Mouse (Mus musculus) kidney, embryonic 16.5 days (tissue): ENCODE results near the gene Cspg4. TPM values are rescaled to one million over a fixed set of nuclear protein-coding genes. Genes with fewer than 3 reads are reported as not detected.

ENCODE experiments used
- ATAC-seq: fragments of 200-750 bp; cut with Nextera tagmentation; 2 replicates; pipeline ENCODE4 v1.8.0; 2017; ENCODE audit warnings: moderate TSS enrichment; ENCODE audit not compliant: low FRiP score, low TSS enrichment
- H3K27ac ChIP-seq: fragments of 300-500 bp; sonication (generic); 2 replicates; pipeline ENCODE4 v1.5.1; 2014; ENCODE audit warnings: low read length
- H3K27me3 ChIP-seq: fragments of 300-500 bp; sonication (generic); 2 replicates; pipeline ENCODE4 v1.6.1; 2014; ENCODE audit warnings: low read length, control low read depth, mixed read lengths; ENCODE audit not compliant: insufficient read depth
- H3K36me3 ChIP-seq: fragments of 300-500 bp; sonication (generic); 2 replicates; pipeline ENCODE4 v1.6.1; 2014; ENCODE audit warnings: low read length, control low read depth, mixed read lengths; ENCODE audit not compliant: insufficient read depth
- H3K4me1 ChIP-seq: fragments of 300-500 bp; sonication (generic); 2 replicates; pipeline ENCODE4 v1.6.1; 2014; ENCODE audit warnings: low read length, control low read depth, mixed read lengths; ENCODE audit not compliant: insufficient read depth
- H3K4me2 ChIP-seq: fragments of 300-500 bp; sonication (generic); replicated peaks from 2 replicates; pipeline ENCODE4 v1.6.1; 2014; ENCODE audit warnings: low read depth, low read length
- H3K4me3 ChIP-seq: fragments of 300-500 bp; sonication (generic); 2 replicates; pipeline ENCODE4 v1.5.1; 2014; ENCODE audit warnings: mild to moderate bottlenecking, low read length
- H3K9ac ChIP-seq: fragments of 300-500 bp; sonication (generic); replicated peaks from 2 replicates; pipeline ENCODE4 v1.6.1; 2014; ENCODE audit warnings: low read length
- H3K9me3 ChIP-seq: fragments of 300-500 bp; sonication (generic); 2 replicates; pipeline ENCODE4 v1.6.1; 2016; ENCODE audit warnings: low read length, control low read depth
- WGBS: fragments of 180-500 bp; shearing (Covaris S2); extraction: QIAGEN DNeasy Blood & Tissue Kit; methylation state at CpG from one replicate; pipeline ENCODE4 v1.1.7; 2014; 5-methylcytosine and 5-hydroxymethylcytosine counted together
- polyA plus RNA-seq: library from polyadenylated mRNA; unstranded; fragments of >200 nt; fragmentation: Nextera tagmentation; extraction: Ambion mirVana; gene quantifications from 2 replicates; pipeline ENCODE4 v1.2.1, GENCODE M21; 2015

The Cspg4 gene
- polyA plus RNA-seq, 1 experiment from 2014 or later = 32.6 TPM

GRCm38 (mm10) chr9:56915695-56916410 lies 51.0 kb downstream of the Cspg4 start:
- WGBS = 70% methylated on average over 5 of the region's 5 CpGs
- Histone ChIP-seq H3K4me2 (no peak overlapping the region), H3K27ac (no peak overlapping the region), H3K9ac (no peak overlapping the region), H3K36me3 (peaks cover 39% of the 10 kb centered on the region), H3K27me3 (no peaks in the 10 kb centered on the region), H3K9me3 (no peaks in the 10 kb centered on the region), H3K4me3 (no peak overlapping the region), H3K4me1 (no peaks in the 10 kb centered on the region)
- ATAC-seq = no peak

- WGBS = 51% methylated on average over 2 of the region's 2 CpGs
- Histone ChIP-seq H3K27ac (no peak overlapping the region), H3K4me3 (no peak overlapping the region), H3K4me2 (no peak overlapping the region), H3K9ac (no peak overlapping the region), H3K27me3 (no peaks in the 10 kb centered on the region), H3K36me3 (peaks cover 48% of the 10 kb centered on the region), H3K9me3 (peaks cover 6% of the 10 kb centered on the region; the same call in 1 of the 2 replicates), H3K4me1 (no peaks in the 10 kb centered on the region)
- ATAC-seq = no peak
Observed at GRCm38 (mm10) chr9:56917131-56917530, 52.3 kb downstream of the Cspg4 start.

GRCm38 (mm10) chr9:56918466-56918865 lies 53.6 kb downstream of the Cspg4 start:
- no peak for ATAC-seq
- Histone ChIP-seq H3K9ac (no peak overlapping the region), H3K27ac (no peak overlapping the region), H3K4me1 (peaks cover 9% of the 10 kb centered on the region), H3K36me3 (peaks cover 51% of the 10 kb centered on the region), H3K4me2 (no peak overlapping the region), H3K9me3 (peaks cover 6% of the 10 kb centered on the region; the same call in 1 of the 2 replicates), H3K4me3 (no peak overlapping the region), H3K27me3 (no peaks in the 10 kb centered on the region)
- 97% methylated on average over 13 of the region's 13 CpGs for WGBS

GRCm38 (mm10) chr9:56922746-56923145 lies 57.9 kb downstream of the Cspg4 start:
- Histone ChIP-seq H3K4me3 (no peak overlapping the region), H3K4me2 (peak overlapping the region; percentile 90; the same call in 1 of the 2 replicates)
- WGBS = 93% methylated on average over 4 of the region's 4 CpGs

GRCm38 (mm10) chr9:56923841-56924650 lies 59.2 kb downstream of the Cspg4 start:
- Histone ChIP-seq H3K9me3 (peaks cover 6% of the 10 kb centered on the region; the same call in 1 of the 2 replicates), H3K4me3 (peak overlapping the region; percentile 43), H3K4me2 (peak overlapping the region; percentile 90), H3K27ac (peak overlapping the region; percentile 74), H3K4me1 (peaks cover 51% of the 10 kb centered on the region), H3K36me3 (peaks cover 18% of the 10 kb centered on the region), H3K27me3 (no peaks in the 10 kb centered on the region), H3K9ac (peak overlapping the region; percentile 60)
- ATAC-seq = no peak
- WGBS = 42% methylated on average over 8 of the region's 8 CpGs

More at GRCm38 (mm10) chr9:56922746-56923145, 57.9 kb downstream of the Cspg4 start:
- Histone ChIP-seq H3K27me3 (no peaks in the 10 kb centered on the region), H3K36me3 (peaks cover 27% of the 10 kb centered on the region), H3K9ac (no peak overlapping the region), H3K27ac (no peak overlapping the region), H3K4me1 (peaks cover 45% of the 10 kb centered on the region), H3K9me3 (peaks cover 6% of the 10 kb centered on the region; the same call in 1 of the 2 replicates)
- no peak for ATAC-seq

- H3K4me1 ChIP-seq = peaks cover 51% of the 10 kb centered on the region
- peaks cover 6% of the 10 kb centered on the region; the same call in 1 of the 2 replicates for H3K9me3 ChIP-seq
- H3K27ac ChIP-seq = peak overlapping the region; percentile 74
- peaks cover 18% of the 10 kb centered on the region for H3K36me3 ChIP-seq
- H3K4me3 ChIP-seq = peak overlapping the region; percentile 43
- ATAC-seq = peak; percentile 57
- WGBS = 13% methylated on average over 7 of the region's 7 CpGs
- no peaks in the 10 kb centered on the region for H3K27me3 ChIP-seq
- peak overlapping the region; percentile 60 for H3K9ac ChIP-seq
- peak overlapping the region; percentile 90 for H3K4me2 ChIP-seq
Observed at GRCm38 (mm10) chr9:56924651-56925027, 59.8 kb downstream of the Cspg4 start.

- H3K9ac ChIP-seq = peak overlapping the region; percentile 60
- H3K4me2 ChIP-seq = peak overlapping the region; percentile 90
- H3K27me3 ChIP-seq = no peaks in the 10 kb centered on the region
- H3K4me1 ChIP-seq = peaks cover 51% of the 10 kb centered on the region
- peak overlapping the region; percentile 74 for H3K27ac ChIP-seq
- H3K36me3 ChIP-seq = peaks cover 11% of the 10 kb centered on the region
- ATAC-seq = no peak
- WGBS = 81% methylated on average over 26 of the region's 26 CpGs
- peaks cover 6% of the 10 kb centered on the region; the same call in 1 of the 2 replicates for H3K9me3 ChIP-seq
- peak overlapping the region; percentile 43 for H3K4me3 ChIP-seq
Observed at GRCm38 (mm10) chr9:56925291-56926024, 60.6 kb downstream of the Cspg4 start.

GRCm38 (mm10) chr9:56926025-56926360 lies 61.2 kb downstream of the Cspg4 start:
- WGBS = 94% methylated on average over 10 of the region's 10 CpGs
- Histone ChIP-seq H3K9me3 (peaks cover 6% of the 10 kb centered on the region; the same call in 1 of the 2 replicates), H3K36me3 (peaks cover 11% of the 10 kb centered on the region), H3K4me3 (no peak overlapping the region), H3K27ac (no peak overlapping the region), H3K27me3 (no peaks in the 10 kb centered on the region), H3K4me1 (peaks cover 51% of the 10 kb centered on the region), H3K4me2 (peak overlapping the region; percentile 90), H3K9ac (no peak overlapping the region)
- no peak for ATAC-seq

GRCm38 (mm10) chr9:56926387-56926786 lies 61.6 kb downstream of the Cspg4 start:
- no peak for ATAC-seq
- 76% methylated on average over 10 of the region's 10 CpGs for WGBS
- peak overlapping the region; percentile 76 for H3K9ac ChIP-seq

More at GRCm38 (mm10) chr9:56926387-56926786, 61.6 kb downstream of the Cspg4 start:
- Histone ChIP-seq H3K27ac (peak overlapping the region; percentile 98; the same call in 1 of the 2 replicates), H3K9me3 (peaks cover 6% of the 10 kb centered on the region; the same call in 1 of the 2 replicates), H3K4me1 (peaks cover 51% of the 10 kb centered on the region), H3K36me3 (peaks cover 10% of the 10 kb centered on the region), H3K27me3 (no peaks in the 10 kb centered on the region), H3K4me3 (peak overlapping the region; percentile 71), H3K4me2 (peak overlapping the region; percentile 90)
